Mouse (Mus musculus) heart, embryonic 16.5 days (tissue): ENCODE results near the gene Dclre1a. TPM values are rescaled to one million over a fixed set of nuclear protein-coding genes. Genes with fewer than 3 reads are reported as not detected.
"Not testable (repeated sequence)": the region's sequence is repeated elsewhere in the genome, so short reads cannot be mapped to it uniquely, and the experiment has no call there.

Experiments
- ATAC-seq: fragments of 200-750 bp; cut with Nextera tagmentation; replicated peaks from 2 replicates; pipeline ENCODE4 v1.8.0; 2017; ENCODE audit warnings: moderate number of reproducible peaks; ENCODE audit not compliant: insufficient read depth, low FRiP score; ENCODE audit errors: extremely low read depth
- H3K27ac ChIP-seq: fragments of 300-500 bp; sonication (generic); 2 replicates; pipeline ENCODE4 v1.5.1; 2014; ENCODE audit warnings: mild to moderate bottlenecking, low read length, control low read depth, moderate library complexity
- H3K27me3 ChIP-seq: fragments of 300-500 bp; sonication (generic); 2 replicates; pipeline ENCODE4 v1.6.1; 2014; ENCODE audit warnings: low read length, mixed read lengths; ENCODE audit not compliant: control insufficient read depth, insufficient read depth
- H3K36me3 ChIP-seq: fragments of 300-500 bp; sonication (generic); 2 replicates; pipeline ENCODE4 v1.6.1; 2014; ENCODE audit not compliant: control insufficient read depth, insufficient read depth
- H3K4me1 ChIP-seq: fragments of 300-500 bp; sonication (generic); 2 replicates; pipeline ENCODE4 v1.6.1; 2014; ENCODE audit warnings: low read length, mixed read lengths; ENCODE audit not compliant: control insufficient read depth, insufficient read depth
- H3K4me2 ChIP-seq: fragments of 300-500 bp; sonication (generic); 2 replicates; pipeline ENCODE4 v1.6.1; 2014; ENCODE audit warnings: low read depth, mild to moderate bottlenecking, control low read depth, low read length
- H3K4me3 ChIP-seq: fragments of 300-500 bp; sonication (generic); 2 replicates; pipeline ENCODE4 v1.5.1; 2014; ENCODE audit warnings: mild to moderate bottlenecking, control low read depth, low read length
- H3K9ac ChIP-seq: fragments of 300-500 bp; sonication (generic); 2 replicates; pipeline ENCODE4 v1.6.1; 2014; ENCODE audit warnings: low read length, control low read depth
- H3K9me3 ChIP-seq: fragments of 300-500 bp; sonication (generic); replicated peaks from 2 replicates; pipeline ENCODE4 v1.6.1; 2016; ENCODE audit warnings: low read length; ENCODE audit not compliant: control insufficient read depth
- WGBS: fragments of 180-500 bp; shearing (Covaris S2); extraction: QIAGEN DNeasy Blood & Tissue Kit; methylation state at CpG from one replicate; pipeline ENCODE4 v1.1.7; 2014; 5-methylcytosine and 5-hydroxymethylcytosine counted together
- polyA plus RNA-seq: library from polyadenylated mRNA; unstranded; fragments of >200 nt; fragmentation: Nextera tagmentation; extraction: Ambion mirVana; gene quantifications from 2 replicates; pipeline ENCODE4 v1.2.1, GENCODE M21; 2015

The Dclre1a gene
- polyA plus RNA-seq, 1 experiment from 2014 or later = 13.4 TPM

GRCm38 (mm10) chr19:56543320-56543719 lies 4.7 kb downstream of the Dclre1a start:
- peaks cover 5% of the 10 kb centered on the region; the same call in 1 of the 2 replicates for H3K4me1 ChIP-seq
- 80% methylated on average over 12 of the region's 12 CpGs for WGBS
- no peak overlapping the region for H3K4me2 ChIP-seq
- no peak overlapping the region for H3K27ac ChIP-seq
- peaks cover 23% of the 10 kb centered on the region for H3K36me3 ChIP-seq
- no peaks in the 10 kb centered on the region for H3K27me3 ChIP-seq
- ATAC-seq = no peak
- no peak overlapping the region for H3K4me3 ChIP-seq
- H3K9me3 ChIP-seq = no peaks in the 10 kb centered on the region
- H3K9ac ChIP-seq = no peak overlapping the region

- Histone ChIP-seq H3K9ac (no peak overlapping the region), H3K36me3 (peaks cover 10% of the 10 kb centered on the region), H3K27ac (no peak overlapping the region), H3K4me3 (no peak overlapping the region), H3K27me3 (no peaks in the 10 kb centered on the region), H3K4me1 (peaks cover 17% of the 10 kb centered on the region), H3K4me2 (no peak overlapping the region), H3K9me3 (no peaks in the 10 kb centered on the region)
- WGBS = 87% methylated on average over 9 of the region's 9 CpGs
- ATAC-seq = no peak
Observed at GRCm38 (mm10) chr19:56535765-56536164, 12.3 kb downstream of the Dclre1a start.

DNA sequence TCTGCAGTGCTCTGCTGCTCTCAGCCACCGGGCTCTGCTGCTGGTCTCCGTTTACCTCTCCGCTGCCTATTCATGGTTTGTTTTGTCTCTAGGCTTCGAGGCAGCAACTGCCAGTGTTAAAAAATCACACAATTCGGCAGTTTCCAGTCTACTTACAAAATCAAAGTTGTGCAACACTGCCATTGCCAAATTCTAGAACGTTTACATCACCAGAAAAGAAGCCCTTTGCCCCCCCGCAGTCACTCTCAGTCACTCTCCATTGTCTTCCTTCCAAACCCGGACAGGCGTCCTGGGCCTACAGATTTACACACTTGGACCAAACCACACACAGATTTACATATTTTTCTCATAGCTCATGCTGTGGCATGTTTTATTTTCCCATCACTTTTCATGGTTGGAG lies 13.0 kb downstream of the Dclre1a start:
- Histone ChIP-seq H3K4me2 (no peak overlapping the region), H3K9me3 (no peaks in the 10 kb centered on the region), H3K27ac (no peak overlapping the region), H3K4me3 (no peak overlapping the region), H3K36me3 (peaks cover 8% of the 10 kb centered on the region), H3K4me1 (peaks cover 17% of the 10 kb centered on the region), H3K9ac (no peak overlapping the region), H3K27me3 (no peaks in the 10 kb centered on the region)
- WGBS = 74% methylated on average over 9 of the region's 9 CpGs
- ATAC-seq = no peak

GRCm38 (mm10) chr19:56534337-56534736 lies 13.7 kb downstream of the Dclre1a start:
- H3K9me3 ChIP-seq = no peaks in the 10 kb centered on the region
- WGBS = 82% methylated on average over 3 of the region's 3 CpGs
- no peak overlapping the region for H3K4me2 ChIP-seq
- no peak overlapping the region for H3K9ac ChIP-seq
- H3K4me1 ChIP-seq = peaks cover 17% of the 10 kb centered on the region
- H3K36me3 ChIP-seq = peaks cover 6% of the 10 kb centered on the region
- no peak overlapping the region for H3K4me3 ChIP-seq
- no peak for ATAC-seq
- no peaks in the 10 kb centered on the region for H3K27me3 ChIP-seq
- no peak overlapping the region for H3K27ac ChIP-seq

DNA sequence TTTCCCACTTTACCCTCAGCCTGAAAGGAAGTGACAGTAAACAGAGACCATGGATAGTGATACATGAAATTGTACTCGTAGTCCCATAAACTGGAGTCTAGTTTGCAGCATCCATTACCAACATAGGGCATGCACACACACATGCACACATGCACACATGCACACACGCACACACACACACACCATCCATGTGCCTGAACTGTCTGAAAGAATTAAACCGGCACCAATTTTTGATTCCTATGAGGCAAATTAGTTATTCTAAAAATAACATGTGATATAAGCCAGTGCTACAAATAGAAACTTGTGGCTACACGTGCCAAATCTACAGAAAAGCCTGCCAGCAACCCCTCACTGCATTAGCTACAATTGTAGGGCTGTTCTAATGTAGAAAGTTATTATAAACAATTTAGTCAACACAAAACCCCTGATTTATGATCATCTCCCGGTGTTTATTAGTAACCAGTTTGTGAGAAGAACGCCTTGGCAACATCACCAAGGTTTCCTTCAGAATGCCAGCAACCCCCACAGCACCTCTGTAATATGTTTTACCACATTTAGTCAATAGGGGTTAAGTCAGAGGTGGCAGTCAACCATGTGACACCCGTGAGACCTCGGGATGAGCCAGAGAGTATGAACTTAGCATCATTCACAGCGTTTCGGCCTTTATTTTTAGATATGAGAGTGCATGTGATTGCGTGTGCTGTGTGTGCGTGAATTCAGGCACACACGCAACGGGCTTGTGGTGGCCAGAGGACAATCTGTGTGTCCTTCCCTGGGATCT lies 14.5 kb downstream of the Dclre1a start:
- H3K9ac ChIP-seq = peak overlapping the region; percentile 33; the same call in 1 of the 2 replicates
- H3K4me2 ChIP-seq = peak overlapping the region; percentile 26; the same call in 1 of the 2 replicates
- H3K9me3 ChIP-seq = no peaks in the 10 kb centered on the region
- peaks cover 17% of the 10 kb centered on the region for H3K4me1 ChIP-seq
- ATAC-seq = peak; percentile 49; the same call in 1 of the 2 replicates
- H3K4me3 ChIP-seq = no peak overlapping the region
- H3K36me3 ChIP-seq = peaks cover 6% of the 10 kb centered on the region
- no peaks in the 10 kb centered on the region for H3K27me3 ChIP-seq
- H3K27ac ChIP-seq = peak overlapping the region; percentile 87
- WGBS = 56% methylated on average over 14 of the region's 14 CpGs

DNA sequence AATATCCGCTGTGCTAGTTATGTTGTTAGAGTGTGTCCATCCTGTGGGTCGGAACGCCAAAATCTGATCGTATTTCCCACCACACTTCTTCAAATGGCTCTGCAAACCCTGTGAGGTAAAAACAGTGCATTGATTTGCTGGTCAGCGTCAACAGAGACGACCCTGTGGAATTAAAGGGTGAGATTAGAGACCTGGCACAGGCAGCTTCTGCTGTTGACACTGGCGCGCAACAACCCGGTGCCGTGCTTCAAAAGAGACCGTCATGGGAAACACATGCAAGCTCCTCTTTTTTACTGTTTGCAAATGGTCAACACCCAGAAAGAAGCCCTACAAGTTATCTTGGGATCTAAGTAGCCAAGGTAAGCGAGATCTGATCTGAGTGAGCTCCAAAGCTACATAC lies 16.8 kb downstream of the Dclre1a start:
- peaks cover 3% of the 10 kb centered on the region; the same call in 1 of the 2 replicates for H3K36me3 ChIP-seq
- H3K9me3 ChIP-seq = no peaks in the 10 kb centered on the region

DNA sequence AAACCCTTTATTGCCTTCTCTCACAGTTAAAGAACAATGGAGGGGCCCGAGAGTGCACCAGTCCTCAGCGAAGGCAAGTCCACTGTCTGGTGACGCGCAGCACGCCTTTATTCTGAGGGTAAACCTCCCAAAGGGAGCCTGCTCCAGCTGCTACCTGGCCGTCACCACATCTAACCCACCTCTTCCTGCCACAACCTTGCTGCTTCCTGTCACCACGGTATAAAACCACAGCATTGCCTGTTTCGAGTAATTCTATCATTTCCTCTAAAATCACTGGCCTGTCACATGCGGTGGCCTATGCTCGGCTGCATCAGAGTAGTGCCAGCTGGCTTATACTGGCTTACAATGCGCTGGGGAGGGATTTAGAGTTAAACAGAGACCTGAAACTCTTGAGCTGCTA lies 17.5 kb downstream of the Dclre1a start:
- H3K4me1 ChIP-seq = peaks cover 17% of the 10 kb centered on the region
- H3K4me3 ChIP-seq, H3K27me3 ChIP-seq, H3K9ac ChIP-seq, H3K27ac ChIP-seq, H3K36me3 ChIP-seq, H3K4me2 ChIP-seq, H3K9me3 ChIP-seq, ATAC-seq: not testable (repeated sequence)
- WGBS = no CpG with 5 or more reads among the region's 11 CpGs

More for the DNA sequence above, 16.8 kb downstream of the Dclre1a start:
- Histone ChIP-seq H3K27me3 (no peaks in the 10 kb centered on the region), H3K4me2 (no peak overlapping the region), H3K9ac (no peak overlapping the region), H3K27ac (no peak overlapping the region), H3K4me3 (no peak overlapping the region), H3K4me1 (peaks cover 17% of the 10 kb centered on the region)
- ATAC-seq = no peak
- WGBS = 78% methylated on average over 12 of the region's 12 CpGs

- not testable (repeated sequence) for H3K27me3 ChIP-seq, H3K4me3 ChIP-seq, H3K27ac ChIP-seq, H3K9me3 ChIP-seq, H3K9ac ChIP-seq, H3K4me1 ChIP-seq, H3K4me2 ChIP-seq, H3K36me3 ChIP-seq, ATAC-seq
- no CpG with 5 or more reads among the region's 7 CpGs for WGBS
Observed at GRCm38 (mm10) chr19:56519408-56519807, 28.6 kb downstream of the Dclre1a start.

GRCm38 (mm10) chr19:56513527-56513926 lies 34.5 kb downstream of the Dclre1a start:
- H3K9me3 ChIP-seq, H3K4me1 ChIP-seq, H3K27me3 ChIP-seq, H3K36me3 ChIP-seq, H3K4me2 ChIP-seq, H3K27ac ChIP-seq, H3K4me3 ChIP-seq, H3K9ac ChIP-seq: not testable (repeated sequence)
- no CpG with 5 or more reads among the region's 2 CpGs for WGBS
- peak; percentile 55; the same call in 1 of the 2 replicates for ATAC-seq
